Mouse (Mus musculus): ENCODE data around the gene Ccdc92b. TPM values are rescaled to one million over a fixed set of nuclear protein-coding genes. Genes with fewer than 3 reads are reported as not detected.

Ccdc92b gene
- total and polyA plus RNA-seq, 3 experiments: 0.05 TPM; not detected in 2

GRCm38 (mm10) chr11:74619956-74620300 lies 523 bp downstream of the Ccdc92b start:
- no peak for DNase-seq (ENCODE audit: low spot score)
- Histone ChIP-seq H3K4me3 (ENCODE audit: low read depth, low read length) (no peak overlapping the region), H3K27me3 (ENCODE audit: insufficient read depth, low read length) (peaks cover 35% of the 10 kb centered on the region), H3K36me3 (replicated peaks) (no peaks in the 10 kb centered on the region), H3K4me1 (ENCODE audit: insufficient read depth, low read depth, low read length) (peaks cover 39% of the 10 kb centered on the region), H3K9me3 (replicated peaks) (0 out of 2 replicates have a peak, but pooled peaks cover 3% of the 10 kb centered on the region)
- no peak for ATAC-seq (ENCODE audit: extremely low read depth, insufficient number of reproducible peaks, low FRiP score, poor library complexity, severe bottlenecking)
- TF ChIP-seq GATA1 (IDR thresholded peaks at IDR 0.05; ENCODE audit: borderline replicate concordance, low read length) (no peak), TAL1 (conservative IDR thresholded peaks at IDR 0.05; ENCODE audit: low read depth, low read length) (no peak), CTCF (IDR thresholded peaks at IDR 0.05; ENCODE audit: low read depth, low read length) (no peak), POLR2AphosphoS5 (IDR thresholded peaks at IDR 0.05; ENCODE audit: insufficient replicate concordance, low read depth, low read length) (no peak), GATA2 (IDR thresholded peaks at IDR 0.05; ENCODE audit: borderline replicate concordance, low read depth, low read length) (no peak)

GRCm38 (mm10) chr11:74621974-74622669 lies 2.7 kb downstream of the Ccdc92b start:
- ATAC-seq (ENCODE audit: extremely low read depth, insufficient number of reproducible peaks, low FRiP score, poor library complexity, severe bottlenecking): peak; percentile 76
- Histone ChIP-seq H3K27me3 (ENCODE audit: insufficient read depth, low read length) (peaks cover 24% of the 10 kb centered on the region), H3K9me3 (replicated peaks) (0 out of 2 replicates have a peak, but pooled peaks cover 3% of the 10 kb centered on the region), H3K4me3 (ENCODE audit: low read depth, low read length) (peak overlapping the region; percentile 42; the same call in 1 of the 2 replicates), H3K36me3 (replicated peaks) (no peaks in the 10 kb centered on the region), H3K4me1 (ENCODE audit: insufficient read depth, low read depth, low read length) (peaks cover 44% of the 10 kb centered on the region)
- DNase-seq (ENCODE audit: low spot score): peak; percentile 29
- TF ChIP-seq GATA1 (IDR thresholded peaks at IDR 0.05; ENCODE audit: borderline replicate concordance, low read length) (no peak), TAL1 (conservative IDR thresholded peaks at IDR 0.05; ENCODE audit: low read depth, low read length) (peak; percentile 90)

- peaks cover 15% of the 10 kb centered on the region for H3K27me3 ChIP-seq (ENCODE audit: insufficient read depth, low read length)
- no peaks in the 10 kb centered on the region for H3K36me3 ChIP-seq (replicated peaks)
- TF ChIP-seq TAL1 (conservative IDR thresholded peaks at IDR 0.05; ENCODE audit: low read depth, low read length): no peak
- no peak for TF ChIP-seq GATA2 (IDR thresholded peaks at IDR 0.05; ENCODE audit: borderline replicate concordance, low read depth, low read length)
- TF ChIP-seq GATA1 (IDR thresholded peaks at IDR 0.05; ENCODE audit: borderline replicate concordance, low read length): no peak
- TF ChIP-seq POLR2AphosphoS5 (IDR thresholded peaks at IDR 0.05; ENCODE audit: insufficient replicate concordance, low read depth, low read length): no peak
- no peak for TF ChIP-seq CTCF (IDR thresholded peaks at IDR 0.05; ENCODE audit: low read depth, low read length)
- ATAC-seq (ENCODE audit: extremely low read depth, insufficient number of reproducible peaks, low FRiP score, poor library complexity, severe bottlenecking) (no peak), DNase-seq (ENCODE audit: low spot score) (no peak)
- H3K9me3 ChIP-seq (replicated peaks): 0 out of 2 replicates have a peak, but pooled peaks cover 3% of the 10 kb centered on the region
- no peak overlapping the region for H3K4me3 ChIP-seq (ENCODE audit: low read depth, low read length)
- peaks cover 44% of the 10 kb centered on the region for H3K4me1 ChIP-seq (ENCODE audit: insufficient read depth, low read depth, low read length)
Observed at GRCm38 (mm10) chr11:74623693-74624092, 4.3 kb downstream of the Ccdc92b start.

GRCm38 (mm10) chr11:74625333-74625732 lies 5.9 kb downstream of the Ccdc92b start:
- Histone ChIP-seq H3K9me3 (replicated peaks) (no peaks in the 10 kb centered on the region), H3K4me3 (ENCODE audit: low read depth, low read length) (no peak overlapping the region), H3K4me1 (ENCODE audit: insufficient read depth, low read depth, low read length) (peaks cover 42% of the 10 kb centered on the region), H3K27me3 (ENCODE audit: insufficient read depth, low read length) (peaks cover 6% of the 10 kb centered on the region), H3K36me3 (replicated peaks) (no peaks in the 10 kb centered on the region)
- DNase-seq (ENCODE audit: low spot score) (no peak), ATAC-seq (ENCODE audit: extremely low read depth, insufficient number of reproducible peaks, low FRiP score, poor library complexity, severe bottlenecking) (no peak)
- TF ChIP-seq GATA2 (IDR thresholded peaks at IDR 0.05; ENCODE audit: borderline replicate concordance, low read depth, low read length): no peak
- TF ChIP-seq TAL1 (conservative IDR thresholded peaks at IDR 0.05; ENCODE audit: low read depth, low read length): no peak
- no peak for TF ChIP-seq POLR2AphosphoS5 (IDR thresholded peaks at IDR 0.05; ENCODE audit: insufficient replicate concordance, low read depth, low read length)
- no peak for TF ChIP-seq GATA1 (IDR thresholded peaks at IDR 0.05; ENCODE audit: borderline replicate concordance, low read length)
- TF ChIP-seq CTCF (IDR thresholded peaks at IDR 0.05; ENCODE audit: low read depth, low read length): no peak

GRCm38 (mm10) chr11:74627481-74627880 lies 8.1 kb downstream of the Ccdc92b start:
- DNase-seq (ENCODE audit: low spot score): no peak
- no peak for ATAC-seq (ENCODE audit: extremely low read depth, insufficient number of reproducible peaks, low FRiP score, poor library complexity, severe bottlenecking)
- Histone ChIP-seq H3K36me3 (replicated peaks) (no peaks in the 10 kb centered on the region), H3K4me3 (ENCODE audit: low read depth, low read length) (no peak overlapping the region), H3K4me1 (ENCODE audit: insufficient read depth, low read depth, low read length) (peaks cover 37% of the 10 kb centered on the region), H3K27me3 (ENCODE audit: insufficient read depth, low read length) (no peaks in the 10 kb centered on the region), H3K9me3 (replicated peaks) (no peaks in the 10 kb centered on the region)
- TF ChIP-seq GATA1 (IDR thresholded peaks at IDR 0.05; ENCODE audit: borderline replicate concordance, low read length): no peak
- no peak for TF ChIP-seq GATA2 (IDR thresholded peaks at IDR 0.05; ENCODE audit: borderline replicate concordance, low read depth, low read length)
- no peak for TF ChIP-seq POLR2AphosphoS5 (IDR thresholded peaks at IDR 0.05; ENCODE audit: insufficient replicate concordance, low read depth, low read length)
- no peak for TF ChIP-seq TAL1 (conservative IDR thresholded peaks at IDR 0.05; ENCODE audit: low read depth, low read length)
- TF ChIP-seq CTCF (IDR thresholded peaks at IDR 0.05; ENCODE audit: low read depth, low read length): no peak

GRCm38 (mm10) chr11:74631880-74632789 lies 12.7 kb downstream of the Ccdc92b start:
- Histone ChIP-seq H3K4me3 (ENCODE audit: low read depth, low read length) (no peak overlapping the region), H3K9me3 (replicated peaks) (no peaks in the 10 kb centered on the region), H3K4me1 (ENCODE audit: insufficient read depth, low read depth, low read length) (peaks cover 27% of the 10 kb centered on the region), H3K27me3 (ENCODE audit: insufficient read depth, low read length) (peaks cover 4% of the 10 kb centered on the region), H3K36me3 (replicated peaks) (no peaks in the 10 kb centered on the region)
- ATAC-seq (ENCODE audit: extremely low read depth, insufficient number of reproducible peaks, low FRiP score, poor library complexity, severe bottlenecking) (peak; percentile 22; the same call in 1 of the 2 replicates), DNase-seq (ENCODE audit: low spot score) (no peak)
- TF ChIP-seq GATA2 (IDR thresholded peaks at IDR 0.05; ENCODE audit: borderline replicate concordance, low read depth, low read length): no peak
- TF ChIP-seq CTCF (IDR thresholded peaks at IDR 0.05; ENCODE audit: low read depth, low read length): no peak

Data from G1E (cell line).